In genomic region chr1:170188601-170189000, GRCm38 (mm10) we compare ENCODE assay signal across 11 mouse cellular contexts. TPM values are rescaled to one million over a fixed set of nuclear protein-coding genes. Genes with fewer than 3 reads are reported as not detected.
DNase-seq lines count a peak whose midpoint lies in the region; ATAC-seq and TF ChIP-seq lines count a peak whose summit lies in the region.
"Had no signal": no experiment of that assay in that cellular context is flagged by ENCODE, and none has a peak within 500 bp of the region (broad histone marks: within the 10 kb centered on the region; RNA-seq: fewer than 3 reads in every experiment).

No protein-coding gene starts in this region.

- H3K36me3 ChIP-seq in thymus, adult 2 months (ENCODE audit: control insufficient read depth, insufficient read depth, low read length): peaks cover 10% of the 10 kb centered on the region
- H3K36me3 ChIP-seq in liver, embryonic 12.5 days: peaks cover 18% of the 10 kb centered on the region
- H3K36me3 ChIP-seq in hindbrain, embryonic 13.5 days: peaks cover 21% of the 10 kb centered on the region

- H3K4me1 ChIP-seq in cerebellum, adult 2 months (ENCODE audit: control insufficient read depth, insufficient read depth, low read length): no peaks in the 10 kb centered on the region
- H3K4me1 ChIP-seq in embryonic fibroblast, embryonic 13.5 days (ENCODE audit: control insufficient read depth, insufficient read depth, low read length): no peaks in the 10 kb centered on the region; the same call in 1 of the 2 replicates
- no peaks in the 10 kb centered on the region for H3K4me1 ChIP-seq in thymus, adult 2 months (replicated peaks; ENCODE audit: control insufficient read depth, insufficient read depth, low read length)
- no peaks in the 10 kb centered on the region for H3K4me1 ChIP-seq in liver, embryonic 12.5 days
- no peaks in the 10 kb centered on the region for H3K4me1 ChIP-seq in hindbrain, embryonic 13.5 days (replicated peaks)

- ATAC-seq in liver, embryonic 12.5 days: no peak
- no peak for ATAC-seq in hindbrain, embryonic 13.5 days (ENCODE audit: low FRiP score)

- no peak for TF ChIP-seq CTCF in cerebellum, adult 2 months (IDR thresholded peaks at IDR 0.05; ENCODE audit: borderline replicate concordance, insufficient read depth, low read depth, low read length)
- no peak for TF ChIP-seq CTCF in embryonic fibroblast, embryonic 13.5 days (IDR thresholded peaks at IDR 0.05; ENCODE audit: borderline replicate concordance, insufficient read depth, low read length)
- TF ChIP-seq CTCF in thymus, adult 2 months (IDR thresholded peaks at IDR 0.05; ENCODE audit: borderline replicate concordance, control insufficient read depth, extremely low read depth, insufficient read depth, low read length, poor library complexity): no peak

- DNase-seq in cerebellum, adult 2 months: peak; percentile 29 to 47
- DNase-seq in cerebellum, adult 9-10 months: no peak
- peak; percentile 77 for DNase-seq in 3134 (ENCODE audit: extremely low read depth, insufficient read length, low spot score)
- peak; percentile 59 to 71 for DNase-seq in heart, postnatal 36 days
- no peak for DNase-seq in thymus, adult 2 months

- intact Hi-C loops in heart, postnatal 36 days (cut with DNase I): no loop called here

- TF ChIP-seq POLR2A in cerebellum, adult 2 months (IDR thresholded peaks at IDR 0.05; ENCODE audit: borderline replicate concordance, insufficient read depth, low read length): no peak
- no peak for TF ChIP-seq POLR2A in embryonic fibroblast, embryonic 13.5 days (IDR thresholded peaks at IDR 0.05; ENCODE audit: low read depth, low read length)
- TF ChIP-seq POLR2A in thymus, adult 2 months (IDR thresholded peaks at IDR 0.05; ENCODE audit: control insufficient read depth, extremely low read depth, insufficient read depth, low read length, poor library complexity): no peak

- no peak overlapping the region for H3K4me3 ChIP-seq in cerebellum, adult 2 months (replicated peaks; ENCODE audit: insufficient read depth, low read depth, low read length)
- H3K4me3 ChIP-seq in embryonic fibroblast, embryonic 13.5 days (ENCODE audit: insufficient read depth, low read length): no peak overlapping the region
- no peak overlapping the region for H3K4me3 ChIP-seq in thymus, adult 2 months (ENCODE audit: control insufficient read depth, insufficient read depth, low read length)
- no peak overlapping the region for H3K4me3 ChIP-seq in liver, embryonic 12.5 days
- no peak overlapping the region for H3K4me3 ChIP-seq in hindbrain, embryonic 13.5 days
- H3K4me3 ChIP-seq: erythroblast, embryonic 14.5 days; megakaryocyte, embryonic 14.5 days had no signal

- no peak overlapping the region for H3K9ac ChIP-seq in liver, embryonic 12.5 days
- no peak overlapping the region for H3K9ac ChIP-seq in hindbrain, embryonic 13.5 days

- 42% methylated on average over 11 of the region's 11 CpGs for WGBS in cerebellum, adult 2 months
- WGBS in thymus, adult 2 months: 91% methylated on average over 11 of the region's 11 CpGs
- WGBS in liver, embryonic 12.5 days (ENCODE audit: insufficient replicate concordance): 79% methylated on average over 11 of the region's 11 CpGs
- WGBS in hindbrain, embryonic 13.5 days: 83% methylated on average over 11 of the region's 11 CpGs

- H3K27ac ChIP-seq in cerebellum, adult 2 months (ENCODE audit: insufficient read depth, low read length): no peak overlapping the region
- H3K27ac ChIP-seq in embryonic fibroblast, embryonic 13.5 days (ENCODE audit: insufficient read depth, low read length): peak overlapping the region; percentile 76
- no peak overlapping the region for H3K27ac ChIP-seq in thymus, adult 2 months (ENCODE audit: control insufficient read depth, insufficient read depth, low read length)
- no peak overlapping the region for H3K27ac ChIP-seq in liver, embryonic 12.5 days
- H3K27ac ChIP-seq in hindbrain, embryonic 13.5 days: no peak overlapping the region

- H3K27me3 ChIP-seq in cerebellum, adult 2 months (ENCODE audit: control insufficient read depth, insufficient read depth, low read length): no peaks in the 10 kb centered on the region
- no peaks in the 10 kb centered on the region for H3K27me3 ChIP-seq in thymus, adult 2 months (ENCODE audit: control insufficient read depth, insufficient read depth, low read length)
- H3K27me3 ChIP-seq in liver, embryonic 12.5 days (replicated peaks): no peaks in the 10 kb centered on the region
- no peaks in the 10 kb centered on the region for H3K27me3 ChIP-seq in hindbrain, embryonic 13.5 days
- H3K27me3 ChIP-seq: megakaryocyte, embryonic 14.5 days had no signal

- H3K4me2 ChIP-seq in liver, embryonic 12.5 days: no peak overlapping the region
- no peak overlapping the region for H3K4me2 ChIP-seq in hindbrain, embryonic 13.5 days

- H3K9me3 ChIP-seq in liver, embryonic 12.5 days (replicated peaks): no peaks in the 10 kb centered on the region
- no peaks in the 10 kb centered on the region for H3K9me3 ChIP-seq in hindbrain, embryonic 13.5 days

RNA-seq across cellular contexts. Expression of gene Uap1, which starts 13.8 kb away (rescaled TPM):
- polyA plus RNA-seq in cerebellum, adult 2 months (2012; rRNA removed): 40.7 and 45.1 TPM in 2 replicates
- 56.9 and 59.0 TPM in 2 replicates for polyA plus RNA-seq in embryonic fibroblast, embryonic 13.5 days (2011; ENCODE audit: insufficient read length, low read depth, missing spikeins)
- 10 to 100 TPM; 52.6 to 65.2 TPM for total RNA-seq in heart, postnatal 36 days (2021)
- 16.1 and 17.3 TPM in 2 replicates for polyA plus RNA-seq in thymus, adult 2 months (2012; rRNA removed)
- 40.3 and 43.1 TPM in 2 replicates for polyA plus RNA-seq in liver, embryonic 12.5 days (2016; fragmentation: Nextera tagmentation; extraction: Ambion mirVana)
- polyA plus RNA-seq in hindbrain, embryonic 13.5 days (2015; fragmentation: Nextera tagmentation; extraction: Ambion mirVana): 63.0 and 63.7 TPM in 2 replicates

RNA-seq across cellular contexts. Expression of gene Uhmk1, which starts 26.6 kb away (rescaled TPM):
- 80.4 and 85.8 TPM in 2 replicates for polyA plus RNA-seq in cerebellum, adult 2 months (2012; rRNA removed)
- 42.9 and 51.9 TPM in 2 replicates for polyA plus RNA-seq in embryonic fibroblast, embryonic 13.5 days (2011; ENCODE audit: insufficient read length, low read depth, missing spikeins)
- total RNA-seq in heart, postnatal 36 days (2021): 10 to 100 TPM; 18.1 to 19.2 TPM
- 16.3 and 16.8 TPM in 2 replicates for polyA plus RNA-seq in thymus, adult 2 months (2012; rRNA removed)
- 12.1 and 13.5 TPM in 2 replicates for polyA plus RNA-seq in liver, embryonic 12.5 days (2016; fragmentation: Nextera tagmentation; extraction: Ambion mirVana)
- 8.4 and 8.7 TPM in 2 replicates for polyA plus RNA-seq in hindbrain, embryonic 13.5 days (2015; fragmentation: Nextera tagmentation; extraction: Ambion mirVana)

RNA-seq across cellular contexts. Expression of gene Sh2d1b2, which starts 43.9 kb away (rescaled TPM):
- polyA plus RNA-seq in cerebellum, adult 2 months (2012; rRNA removed): not detected in 2 replicates
- polyA plus RNA-seq in embryonic fibroblast, embryonic 13.5 days (2011; ENCODE audit: insufficient read length, low read depth, missing spikeins): not detected in 2 replicates
- total RNA-seq in heart, postnatal 36 days (2021): not detected
- 0.04 and 0.06 TPM in 2 replicates for polyA plus RNA-seq in thymus, adult 2 months (2012; rRNA removed)
- polyA plus RNA-seq in liver, embryonic 12.5 days (2016; fragmentation: Nextera tagmentation; extraction: Ambion mirVana): not detected in 2 replicates
- polyA plus RNA-seq in hindbrain, embryonic 13.5 days (2015; fragmentation: Nextera tagmentation; extraction: Ambion mirVana): not detected in 2 replicates
- total RNA-seq: layer of hippocampus, postnatal 10 days had no signal
- polyA plus RNA-seq: erythroblast, embryonic 14.5 days had no signal

Comparison
In these comparisons a context has a peak if more than half of its experiments do, and no peak if none do; other contexts are left out.
1. DNase-seq: peak in cerebellum, adult 2 months (2 of 2), 3134 (single experiment) and heart, postnatal 36 days (2 of 2); none in cerebellum, adult 9-10 months (single experiment) and thymus, adult 2 months (single experiment).